21 mouse cellular contexts compared by ENCODE assay signal in genomic region chr9:52323226-52323625, GRCm38 (mm10).
"Had no signal": no experiment of that assay in that cellular context is flagged by ENCODE, and none has a peak within 500 bp of the region (broad histone marks: within the 10 kb centered on the region; RNA-seq: fewer than 3 reads in every experiment).

No protein-coding gene starts in this region.

- H3K9me3 ChIP-seq: intestine, embryonic 15.5 days; kidney, embryonic 15.5 days; limb, embryonic 12.5 days; limb, embryonic 15.5 days; midbrain, embryonic 12.5 days; midbrain, embryonic 15.5 days; neural tube, embryonic 12.5 days; neural tube, embryonic 15.5 days had no signal

- H3K27ac ChIP-seq: intestine, embryonic 15.5 days; kidney, embryonic 15.5 days; limb, embryonic 12.5 days; limb, embryonic 15.5 days; liver, embryonic 14.5 days; macrophage; midbrain, embryonic 12.5 days; midbrain, embryonic 15.5 days; neural tube, embryonic 12.5 days; neural tube, embryonic 15.5 days had no signal

- H3K9ac ChIP-seq: intestine, embryonic 15.5 days; kidney, embryonic 15.5 days; limb, embryonic 12.5 days; limb, embryonic 15.5 days; liver, embryonic 14.5 days; liver, postnatal 0 days; lung, embryonic 14.5 days; midbrain, embryonic 12.5 days; midbrain, embryonic 15.5 days; neural tube, embryonic 12.5 days; neural tube, embryonic 15.5 days had no signal

- H3K36me3 ChIP-seq: intestine, embryonic 15.5 days; kidney, embryonic 15.5 days; limb, embryonic 12.5 days; limb, embryonic 15.5 days; midbrain, embryonic 12.5 days; midbrain, embryonic 15.5 days; neural tube, embryonic 12.5 days; neural tube, embryonic 15.5 days had no signal

- DNase-seq: kidney, adult 11 months; kidney, adult 8-10 months; kidney, postnatal 10 days; kidney, postnatal 36 days; left cerebral cortex, postnatal 4 days; liver, postnatal 0 days; lung, embryonic 14.5 days; retina, postnatal 1 day; right cerebral cortex, postnatal 25 days; thymus, postnatal 25 days had no signal

- H3K4me1 ChIP-seq: intestine, embryonic 15.5 days; kidney, embryonic 15.5 days; limb, embryonic 12.5 days; limb, embryonic 15.5 days; midbrain, embryonic 12.5 days; midbrain, embryonic 15.5 days; neural tube, embryonic 12.5 days; neural tube, embryonic 15.5 days had no signal

- H3K4me2 ChIP-seq: intestine, embryonic 15.5 days; kidney, embryonic 15.5 days; limb, embryonic 12.5 days; limb, embryonic 15.5 days; liver, embryonic 11.5 days; lung, embryonic 14.5 days; midbrain, embryonic 12.5 days; midbrain, embryonic 15.5 days; neural tube, embryonic 12.5 days; neural tube, embryonic 15.5 days had no signal

- H3K4me3 ChIP-seq: intestine, embryonic 15.5 days; kidney, embryonic 15.5 days; limb, embryonic 12.5 days; limb, embryonic 15.5 days; midbrain, embryonic 12.5 days; midbrain, embryonic 15.5 days; neural tube, embryonic 12.5 days; neural tube, embryonic 15.5 days had no signal

- H3K27me3 ChIP-seq: intestine, embryonic 15.5 days; kidney, embryonic 15.5 days; limb, embryonic 12.5 days; limb, embryonic 15.5 days; midbrain, embryonic 12.5 days; midbrain, embryonic 15.5 days; neural tube, embryonic 12.5 days; neural tube, embryonic 15.5 days had no signal
